21 mouse cellular contexts compared by ENCODE assay signal in genomic region chr11:31753211-31753610, GRCm38 (mm10).
DNase-seq lines count a peak whose midpoint lies in the region; ATAC-seq lines count a peak whose summit lies in the region.
"Had no signal": no experiment of that assay in that cellular context is flagged by ENCODE, and none has a peak within 500 bp of the region (broad histone marks: within the 10 kb centered on the region; RNA-seq: fewer than 3 reads in every experiment).

No protein-coding gene starts in this region.

- no peaks in the 10 kb centered on the region for H3K36me3 ChIP-seq in hindbrain, embryonic 14.5 days (replicated peaks; ENCODE audit: control insufficient read depth, insufficient read depth)
- H3K36me3 ChIP-seq in hindbrain, embryonic 11.5 days (ENCODE audit: control insufficient read depth, insufficient read depth, low read length) = no peaks in the 10 kb centered on the region
- H3K36me3 ChIP-seq in neural tube, embryonic 14.5 days (ENCODE audit: control insufficient read depth, insufficient read depth, low read length) = no peaks in the 10 kb centered on the region
- H3K36me3 ChIP-seq in midbrain, embryonic 15.5 days (replicated peaks) = no peaks in the 10 kb centered on the region
- H3K36me3 ChIP-seq: embryonic facial prominence, embryonic 13.5 days; heart, embryonic 13.5 days; limb, embryonic 13.5 days; liver, embryonic 13.5 days; neural tube, embryonic 12.5 days had no signal

- H3K27ac ChIP-seq in hindbrain, embryonic 14.5 days = peak overlapping the region; percentile 63
- H3K27ac ChIP-seq in hindbrain, embryonic 11.5 days (ENCODE audit: low read depth, low read length) = no peak overlapping the region
- H3K27ac ChIP-seq in neural tube, embryonic 14.5 days (ENCODE audit: low read depth, low read length) = 0 out of 2 replicates have a peak overlapping the region, but pooled peaks have one; percentile 22
- peak overlapping the region; percentile 84 for H3K27ac ChIP-seq in midbrain, embryonic 15.5 days
- H3K27ac ChIP-seq: embryonic facial prominence, embryonic 13.5 days; heart, embryonic 13.5 days; limb, embryonic 13.5 days; liver, embryonic 13.5 days; neural tube, embryonic 12.5 days had no signal

- peaks cover 14% of the 10 kb centered on the region for H3K4me1 ChIP-seq in hindbrain, embryonic 14.5 days (replicated peaks; ENCODE audit: control insufficient read depth, insufficient read depth, low read length)
- peaks cover 4% of the 10 kb centered on the region; the same call in 1 of the 2 replicates for H3K4me1 ChIP-seq in hindbrain, embryonic 11.5 days (replicated peaks; ENCODE audit: control insufficient read depth, insufficient read depth, low read length)
- H3K4me1 ChIP-seq in neural tube, embryonic 14.5 days (ENCODE audit: control insufficient read depth, insufficient read depth, low read length) = 0 out of 2 replicates have a peak, but pooled peaks cover 4% of the 10 kb centered on the region
- H3K4me1 ChIP-seq in midbrain, embryonic 15.5 days = peaks cover 26% of the 10 kb centered on the region
- H3K4me1 ChIP-seq: embryonic facial prominence, embryonic 13.5 days; heart, embryonic 13.5 days had no signal

- no peak for ATAC-seq in hindbrain, embryonic 14.5 days (ENCODE audit: low FRiP score)
- ATAC-seq in hindbrain, embryonic 11.5 days (ENCODE audit: low FRiP score) = no peak
- 0 out of 2 replicates have a peak, but pooled peaks have one; percentile 42 for ATAC-seq in neural tube, embryonic 14.5 days (ENCODE audit: low read depth)
- ATAC-seq in midbrain, embryonic 15.5 days (replicated peaks) = peak; percentile 57

- no peak overlapping the region for H3K4me3 ChIP-seq in hindbrain, embryonic 14.5 days (replicated peaks; ENCODE audit: low read length)
- no peak overlapping the region for H3K4me3 ChIP-seq in hindbrain, embryonic 11.5 days (ENCODE audit: low read depth, low read length)
- no peak overlapping the region for H3K4me3 ChIP-seq in neural tube, embryonic 14.5 days (ENCODE audit: low read depth, low read length)
- no peak overlapping the region for H3K4me3 ChIP-seq in midbrain, embryonic 15.5 days
- H3K4me3 ChIP-seq: embryonic facial prominence, embryonic 13.5 days; heart, embryonic 13.5 days; limb, embryonic 13.5 days; liver, embryonic 13.5 days; neural tube, embryonic 12.5 days had no signal

- no peak overlapping the region for H3K9ac ChIP-seq in hindbrain, embryonic 14.5 days
- H3K9ac ChIP-seq in hindbrain, embryonic 11.5 days (ENCODE audit: low read depth, low read length) = no peak overlapping the region
- H3K9ac ChIP-seq in neural tube, embryonic 14.5 days (replicated peaks; ENCODE audit: low read depth, low read length) = no peak overlapping the region
- H3K9ac ChIP-seq in midbrain, embryonic 15.5 days = no peak overlapping the region
- H3K9ac ChIP-seq: embryonic facial prominence, embryonic 13.5 days; heart, embryonic 13.5 days; limb, embryonic 13.5 days; liver, embryonic 13.5 days; neural tube, embryonic 12.5 days had no signal

- H3K27me3 ChIP-seq in hindbrain, embryonic 14.5 days (ENCODE audit: control insufficient read depth, insufficient read depth, low read length) = no peaks in the 10 kb centered on the region
- H3K27me3 ChIP-seq in hindbrain, embryonic 11.5 days (ENCODE audit: control insufficient read depth, insufficient read depth, low read length) = no peaks in the 10 kb centered on the region
- no peaks in the 10 kb centered on the region for H3K27me3 ChIP-seq in neural tube, embryonic 14.5 days (ENCODE audit: control insufficient read depth, insufficient read depth, low read length)
- H3K27me3 ChIP-seq in midbrain, embryonic 15.5 days (replicated peaks) = no peaks in the 10 kb centered on the region
- H3K27me3 ChIP-seq: embryonic facial prominence, embryonic 13.5 days; heart, embryonic 13.5 days; limb, embryonic 13.5 days; liver, embryonic 13.5 days; neural tube, embryonic 12.5 days had no signal

- no peaks in the 10 kb centered on the region for H3K9me3 ChIP-seq in hindbrain, embryonic 14.5 days (ENCODE audit: control insufficient read depth, low read length)
- H3K9me3 ChIP-seq in hindbrain, embryonic 11.5 days (ENCODE audit: control insufficient read depth, low read length) = no peaks in the 10 kb centered on the region
- H3K9me3 ChIP-seq in neural tube, embryonic 14.5 days (ENCODE audit: control insufficient read depth, low read length) = no peaks in the 10 kb centered on the region
- no peaks in the 10 kb centered on the region for H3K9me3 ChIP-seq in midbrain, embryonic 15.5 days
- H3K9me3 ChIP-seq: embryonic facial prominence, embryonic 13.5 days; heart, embryonic 13.5 days; limb, embryonic 13.5 days; liver, embryonic 13.5 days; neural tube, embryonic 12.5 days had no signal

- no peak overlapping the region for H3K4me2 ChIP-seq in hindbrain, embryonic 14.5 days (replicated peaks)
- H3K4me2 ChIP-seq in hindbrain, embryonic 11.5 days (replicated peaks; ENCODE audit: low read depth, low read length) = no peak overlapping the region
- no peak overlapping the region for H3K4me2 ChIP-seq in neural tube, embryonic 14.5 days (ENCODE audit: low read depth, low read length)
- no peak overlapping the region for H3K4me2 ChIP-seq in midbrain, embryonic 15.5 days
- H3K4me2 ChIP-seq: embryonic facial prominence, embryonic 13.5 days; heart, embryonic 13.5 days; limb, embryonic 13.5 days; liver, embryonic 13.5 days; neural tube, embryonic 12.5 days had no signal

- DNase-seq in hindbrain, embryonic 14.5 days (ENCODE audit: low spot score) = no peak
- no peak for DNase-seq in hindbrain, embryonic 11.5 days (ENCODE audit: low spot score)
- no peak for DNase-seq in neural tube, embryonic 10.5 days (ENCODE audit: extremely low spot score, low spot score)
- DNase-seq in cerebellum, adult 11-12 months = no peak
- no peak for DNase-seq in spleen, postnatal 36 days (ENCODE audit: low spot score in 2 of 2)
- DNase-seq: B cell, adult 2 months; cerebellum, adult 2 months; gastrocnemius, postnatal 14 days; heart, adult 18-20 months; kidney, adult 8-10 months; kidney, postnatal 36 days; liver, embryonic 13.5 days; spleen, adult 18-20 months; thymus, adult 18-20 months; thymus, postnatal 4 days had no signal

- 82% methylated on average over 3 of the region's 3 CpGs for WGBS in hindbrain, embryonic 14.5 days
- WGBS in hindbrain, embryonic 11.5 days = 91% methylated on average over 3 of the region's 3 CpGs
- 90% methylated on average over 3 of the region's 3 CpGs for WGBS in neural tube, embryonic 14.5 days
- 89% methylated on average over 3 of the region's 3 CpGs for WGBS in midbrain, embryonic 15.5 days

Comparison
In these comparisons a context has a peak if more than half of its experiments do, and no peak if none do; other contexts are left out.
1. ATAC-seq: peak in neural tube, embryonic 14.5 days (single experiment) and midbrain, embryonic 15.5 days (single experiment); none in hindbrain, embryonic 14.5 days (single experiment) and hindbrain, embryonic 11.5 days (single experiment).